Mouse (Mus musculus) testis, adult 2 months (tissue): ENCODE measurements around the gene Kcnq1. TPM values are rescaled to one million over a fixed set of nuclear protein-coding genes. Genes with fewer than 3 reads are reported as not detected.

Experiments used
- H3K27ac ChIP-seq: fragments of 200-500 bp; 2 replicates; pipeline ENCODE4 v1.5.1; 2012; ENCODE audit warnings: low read depth, low read length; ENCODE audit not compliant: control insufficient read depth, insufficient read depth
- H3K27me3 ChIP-seq: fragments of 200-500 bp; 2 replicates; pipeline ENCODE4 v1.6.1; 2012; ENCODE audit warnings: mild to moderate bottlenecking, low read length, moderate library complexity; ENCODE audit not compliant: control insufficient read depth, insufficient read depth
- H3K36me3 ChIP-seq: fragments of 200-500 bp; 2 replicates; pipeline ENCODE4 v1.6.1; 2012; ENCODE audit warnings: mild to moderate bottlenecking, low read length; ENCODE audit not compliant: control insufficient read depth, insufficient read depth
- H3K4me1 ChIP-seq: fragments of 200-500 bp; 2 replicates; pipeline ENCODE4 v1.6.1; 2012; ENCODE audit warnings: low read length; ENCODE audit not compliant: control insufficient read depth, insufficient read depth
- H3K4me3 ChIP-seq: fragments of 200-500 bp; 2 replicates; pipeline ENCODE4 v1.5.1; 2012; ENCODE audit warnings: low read depth, mild to moderate bottlenecking, low read length, moderate library complexity, mixed read lengths; ENCODE audit not compliant: control insufficient read depth
- CTCF ChIP-seq: fragments of 200-500 bp; IDR thresholded peaks from 2 replicates; pipeline ENCODE4 v1.5.1; 2012; ENCODE audit warnings: low read depth, mild to moderate bottlenecking, inconsistent platforms, low read length, moderate library complexity; ENCODE audit not compliant: control insufficient read depth, insufficient read depth, insufficient replicate concordance
- POLR2A ChIP-seq: fragments of 200-500 bp; IDR thresholded peaks from 2 replicates; pipeline ENCODE4 v1.6.1; 2012; ENCODE audit warnings: low read depth, mild to moderate bottlenecking, inconsistent platforms, low read length, moderate library complexity; ENCODE audit not compliant: control insufficient read depth
- polyA plus RNA-seq: library from polyadenylated mRNA; depleted of rRNA; stranded (reverse); fragments of >200 nt; gene quantifications from 2 replicates; pipeline ENCODE4 v1.2.3, GENCODE M21; 2012

Kcnq1 gene
- polyA plus RNA-seq, 1 experiment: 1.6 TPM

DNA sequence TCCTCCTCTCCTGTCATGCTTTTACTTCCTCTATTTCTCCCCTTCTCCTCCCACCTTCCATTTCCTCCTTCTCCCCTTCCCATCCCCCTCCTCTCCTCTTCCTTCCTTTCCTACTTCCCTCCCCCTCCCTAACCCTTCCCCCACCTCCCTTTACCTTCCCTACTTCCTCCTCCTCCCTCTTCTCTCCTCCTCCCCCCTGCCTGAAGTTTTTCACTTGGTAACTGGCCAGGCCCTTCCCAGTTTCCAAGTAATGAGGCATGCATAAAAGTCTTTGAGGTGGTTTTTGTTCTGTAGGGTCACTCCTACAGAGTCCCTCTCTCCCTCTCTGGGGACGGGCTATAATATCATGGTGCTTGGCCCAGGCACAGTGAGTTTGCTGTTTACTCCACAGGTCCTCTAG is 13.2 kb downstream of the Kcnq1 start:
- Histone ChIP-seq H3K27me3 (no peaks in the 10 kb centered on the region), H3K36me3 (no peaks in the 10 kb centered on the region), H3K4me1 (no peaks in the 10 kb centered on the region), H3K4me3 (no peak overlapping the region), H3K27ac (no peak overlapping the region)
- no peak for TF ChIP-seq POLR2A
- TF ChIP-seq CTCF: no peak

- Histone ChIP-seq H3K4me1 (no peaks in the 10 kb centered on the region), H3K27ac (no peak overlapping the region), H3K4me3 (no peak overlapping the region), H3K27me3 (no peaks in the 10 kb centered on the region), H3K36me3 (no peaks in the 10 kb centered on the region)
- no peak for TF ChIP-seq POLR2A
- no peak for TF ChIP-seq CTCF
These were observed 13.7 kb downstream of the Kcnq1 start for GRCm38 (mm10) chr7:143119826-143120225.

GRCm38 (mm10) chr7:143122191-143122590 is 16.0 kb downstream of the Kcnq1 start:
- no peak overlapping the region for H3K27ac ChIP-seq
- no peaks in the 10 kb centered on the region for H3K4me1 ChIP-seq
- TF ChIP-seq CTCF: no peak
- no peak for TF ChIP-seq POLR2A
- H3K4me3 ChIP-seq: no peak overlapping the region
- no peaks in the 10 kb centered on the region for H3K27me3 ChIP-seq
- no peaks in the 10 kb centered on the region for H3K36me3 ChIP-seq

- TF ChIP-seq CTCF: no peak
- TF ChIP-seq POLR2A: no peak
- no peaks in the 10 kb centered on the region for H3K4me1 ChIP-seq
- H3K27ac ChIP-seq: no peak overlapping the region
- H3K27me3 ChIP-seq: no peaks in the 10 kb centered on the region
- H3K36me3 ChIP-seq: no peaks in the 10 kb centered on the region
- H3K4me3 ChIP-seq: no peak overlapping the region
These were observed 17.9 kb downstream of the Kcnq1 start for GRCm38 (mm10) chr7:143123876-143124669.

GRCm38 (mm10) chr7:143124902-143125301 is 18.7 kb downstream of the Kcnq1 start:
- Histone ChIP-seq H3K27me3 (no peaks in the 10 kb centered on the region), H3K4me3 (no peak overlapping the region), H3K27ac (no peak overlapping the region), H3K4me1 (no peaks in the 10 kb centered on the region), H3K36me3 (no peaks in the 10 kb centered on the region)
- TF ChIP-seq POLR2A (no peak), CTCF (no peak)

GRCm38 (mm10) chr7:143132815-143133214 is 26.7 kb downstream of the Kcnq1 start:
- TF ChIP-seq CTCF: no peak
- TF ChIP-seq POLR2A: no peak
- Histone ChIP-seq H3K27ac (no peak overlapping the region), H3K4me3 (no peak overlapping the region), H3K27me3 (no peaks in the 10 kb centered on the region), H3K36me3 (no peaks in the 10 kb centered on the region), H3K4me1 (no peaks in the 10 kb centered on the region)

- Histone ChIP-seq H3K27me3 (no peaks in the 10 kb centered on the region), H3K36me3 (no peaks in the 10 kb centered on the region), H3K27ac (no peak overlapping the region), H3K4me1 (no peaks in the 10 kb centered on the region), H3K4me3 (no peak overlapping the region)
- TF ChIP-seq POLR2A (no peak), CTCF (no peak)
These were observed 30.0 kb downstream of the Kcnq1 start for GRCm38 (mm10) chr7:143136125-143136524.

DNA sequence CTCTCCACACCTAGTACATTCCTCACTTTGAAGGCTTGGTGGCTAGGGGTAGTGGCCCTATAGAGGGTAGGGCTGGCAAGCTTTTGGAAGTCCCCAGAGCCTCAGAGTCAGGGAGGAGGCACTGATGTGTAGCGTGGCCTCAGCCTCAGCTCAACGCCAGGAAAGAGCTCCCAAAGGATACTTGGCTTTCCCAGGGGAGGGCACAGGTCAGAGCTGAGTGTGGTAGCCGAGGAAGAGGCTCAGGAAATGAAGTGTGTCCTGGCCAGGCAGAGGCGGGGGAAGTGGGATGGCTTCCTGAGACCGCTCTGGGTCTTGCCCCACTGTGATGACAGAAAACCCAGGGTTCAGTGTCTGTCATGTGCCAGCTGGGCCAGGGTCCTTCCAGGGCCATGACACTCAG is 30.4 kb downstream of the Kcnq1 start:
- H3K27me3 ChIP-seq: no peaks in the 10 kb centered on the region
- H3K4me3 ChIP-seq: no peak overlapping the region
- H3K36me3 ChIP-seq: no peaks in the 10 kb centered on the region
- H3K27ac ChIP-seq: no peak overlapping the region
- TF ChIP-seq POLR2A (no peak), CTCF (no peak)
- H3K4me1 ChIP-seq: no peaks in the 10 kb centered on the region
